Mouse (Mus musculus): ENCODE results near the gene Palm3. TPM values are rescaled to one million over a fixed set of nuclear protein-coding genes. Genes with fewer than 3 reads are reported as not detected.

Gene Palm3
- polyA plus RNA-seq, 1 experiment: 2.7 TPM

- 82% methylated on average over 1 of the region's 1 CpGs for whole genome bisulfite sequencing
- no peak overlapping the region for H3K27ac ChIP-seq (ENCODE audit: control insufficient read depth, insufficient read depth, low read depth, low read length, poor library complexity)
- TF ChIP-seq POLR2A (IDR thresholded peaks at IDR 0.05; ENCODE audit: borderline replicate concordance, control insufficient read depth, low read depth, low read length) (no peak), CTCF (IDR thresholded peaks at IDR 0.05; ENCODE audit: control insufficient read depth, insufficient read depth, low read length) (no peak)
- H3K4me1 ChIP-seq (ENCODE audit: control insufficient read depth, insufficient read depth, low read length): no peaks in the 10 kb centered on the region
- no peak overlapping the region for H3K4me3 ChIP-seq (replicated peaks; ENCODE audit: control insufficient read depth, low read depth, low read length)
Observed at GRCm38 (mm10) chr8:84023631-84024030, 2.4 kb downstream of the Palm3 start.

GRCm38 (mm10) chr8:84024171-84024570 lies 2.9 kb downstream of the Palm3 start:
- Histone ChIP-seq H3K4me3 (replicated peaks; ENCODE audit: control insufficient read depth, low read depth, low read length) (no peak overlapping the region), H3K27ac (ENCODE audit: control insufficient read depth, insufficient read depth, low read depth, low read length, poor library complexity) (no peak overlapping the region), H3K4me1 (ENCODE audit: control insufficient read depth, insufficient read depth, low read length) (no peaks in the 10 kb centered on the region)
- no peak for TF ChIP-seq POLR2A (IDR thresholded peaks at IDR 0.05; ENCODE audit: borderline replicate concordance, control insufficient read depth, low read depth, low read length)
- TF ChIP-seq CTCF (IDR thresholded peaks at IDR 0.05; ENCODE audit: control insufficient read depth, insufficient read depth, low read length): peak; percentile 85
- 21% methylated on average over 10 of the region's 10 CpGs for WGBS

GRCm38 (mm10) chr8:84025863-84026262 lies 4.6 kb downstream of the Palm3 start:
- TF ChIP-seq POLR2A (IDR thresholded peaks at IDR 0.05; ENCODE audit: borderline replicate concordance, control insufficient read depth, low read depth, low read length): no peak
- TF ChIP-seq CTCF (IDR thresholded peaks at IDR 0.05; ENCODE audit: control insufficient read depth, insufficient read depth, low read length): no peak
- WGBS: under 1% methylated on average over 41 of the region's 41 CpGs
- H3K27ac ChIP-seq (ENCODE audit: control insufficient read depth, insufficient read depth, low read depth, low read length, poor library complexity): no peak overlapping the region
- no peaks in the 10 kb centered on the region for H3K4me1 ChIP-seq (ENCODE audit: control insufficient read depth, insufficient read depth, low read length)
- no peak overlapping the region for H3K4me3 ChIP-seq (replicated peaks; ENCODE audit: control insufficient read depth, low read depth, low read length)

- H3K4me3 ChIP-seq (replicated peaks; ENCODE audit: control insufficient read depth, low read depth, low read length): no peak overlapping the region
- H3K4me1 ChIP-seq (ENCODE audit: control insufficient read depth, insufficient read depth, low read length): no peaks in the 10 kb centered on the region
- H3K27ac ChIP-seq (ENCODE audit: control insufficient read depth, insufficient read depth, low read depth, low read length, poor library complexity): no peak overlapping the region
- WGBS: 3% methylated on average over 10 of the region's 10 CpGs
- TF ChIP-seq POLR2A (IDR thresholded peaks at IDR 0.05; ENCODE audit: borderline replicate concordance, control insufficient read depth, low read depth, low read length) (no peak), CTCF (IDR thresholded peaks at IDR 0.05; ENCODE audit: control insufficient read depth, insufficient read depth, low read length) (no peak)
Observed at GRCm38 (mm10) chr8:84027449-84027848, 6.2 kb downstream of the Palm3 start.

- TF ChIP-seq CTCF (IDR thresholded peaks at IDR 0.05; ENCODE audit: control insufficient read depth, insufficient read depth, low read length) (no peak), POLR2A (IDR thresholded peaks at IDR 0.05; ENCODE audit: borderline replicate concordance, control insufficient read depth, low read depth, low read length) (no peak)
- Histone ChIP-seq H3K4me1 (ENCODE audit: control insufficient read depth, insufficient read depth, low read length) (no peaks in the 10 kb centered on the region), H3K27ac (ENCODE audit: control insufficient read depth, insufficient read depth, low read depth, low read length, poor library complexity) (no peak overlapping the region), H3K4me3 (replicated peaks; ENCODE audit: control insufficient read depth, low read depth, low read length) (no peak overlapping the region)
- 80% methylated on average over 5 of the region's 5 CpGs for WGBS
Observed at GRCm38 (mm10) chr8:84029272-84029671, 8.0 kb downstream of the Palm3 start.

- Histone ChIP-seq H3K27ac (ENCODE audit: control insufficient read depth, insufficient read depth, low read depth, low read length, poor library complexity) (no peak overlapping the region), H3K4me1 (ENCODE audit: control insufficient read depth, insufficient read depth, low read length) (no peaks in the 10 kb centered on the region), H3K4me3 (replicated peaks; ENCODE audit: control insufficient read depth, low read depth, low read length) (no peak overlapping the region)
- WGBS: 75% methylated on average over 4 of the region's 4 CpGs
- TF ChIP-seq CTCF (IDR thresholded peaks at IDR 0.05; ENCODE audit: control insufficient read depth, insufficient read depth, low read length): no peak
- no peak for TF ChIP-seq POLR2A (IDR thresholded peaks at IDR 0.05; ENCODE audit: borderline replicate concordance, control insufficient read depth, low read depth, low read length)
Observed at GRCm38 (mm10) chr8:84032777-84033176, 11.5 kb downstream of the Palm3 start.

GRCm38 (mm10) chr8:84038015-84038414 lies 16.7 kb downstream of the Palm3 start:
- Histone ChIP-seq H3K4me1 (ENCODE audit: control insufficient read depth, insufficient read depth, low read length) (peaks cover 2% of the 10 kb centered on the region; the same call in 1 of the 2 replicates), H3K4me3 (replicated peaks; ENCODE audit: control insufficient read depth, low read depth, low read length) (no peak overlapping the region), H3K27ac (ENCODE audit: control insufficient read depth, insufficient read depth, low read depth, low read length, poor library complexity) (no peak overlapping the region)
- TF ChIP-seq POLR2A (IDR thresholded peaks at IDR 0.05; ENCODE audit: borderline replicate concordance, control insufficient read depth, low read depth, low read length) (no peak), CTCF (IDR thresholded peaks at IDR 0.05; ENCODE audit: control insufficient read depth, insufficient read depth, low read length) (no peak)
- 83% methylated on average over 5 of the region's 5 CpGs for WGBS

GRCm38 (mm10) chr8:84039050-84039449 lies 17.8 kb downstream of the Palm3 start:
- peaks cover 2% of the 10 kb centered on the region; the same call in 1 of the 2 replicates for H3K4me1 ChIP-seq (ENCODE audit: control insufficient read depth, insufficient read depth, low read length)
- no peak overlapping the region for H3K4me3 ChIP-seq (replicated peaks; ENCODE audit: control insufficient read depth, low read depth, low read length)
- WGBS: 9% methylated on average over 5 of the region's 5 CpGs
- H3K27ac ChIP-seq (ENCODE audit: control insufficient read depth, insufficient read depth, low read depth, low read length, poor library complexity): no peak overlapping the region
- TF ChIP-seq POLR2A (IDR thresholded peaks at IDR 0.05; ENCODE audit: borderline replicate concordance, control insufficient read depth, low read depth, low read length) (no peak), CTCF (IDR thresholded peaks at IDR 0.05; ENCODE audit: control insufficient read depth, insufficient read depth, low read length) (peak; percentile 61)

All from bone marrow, adult 2 months (tissue).